Mouse (Mus musculus): ENCODE results near the gene Pacrg.

The Pacrg gene

GRCm38 (mm10) chr17:10366577-10366976 is 473.5 kb downstream of the Pacrg start:
- no peak for DNase-seq

- no peak for DNase-seq
Measured at GRCm38 (mm10) chr17:10365501-10366482, 474.3 kb downstream of the Pacrg start.

- DNase-seq, result no peak
Measured at GRCm38 (mm10) chr17:10363151-10363550, 477.0 kb downstream of the Pacrg start.

- DNase-seq, result no peak
Measured at GRCm38 (mm10) chr17:10361882-10362291, 478.2 kb downstream of the Pacrg start.

- DNase-seq, result no peak
Measured at GRCm38 (mm10) chr17:10360738-10361137, 479.4 kb downstream of the Pacrg start.

GRCm38 (mm10) chr17:10359466-10359865 is 480.6 kb downstream of the Pacrg start:
- peak; percentile 45 for DNase-seq

- DNase-seq, result no peak
Measured at GRCm38 (mm10) chr17:10357348-10357747, 482.8 kb downstream of the Pacrg start.

GRCm38 (mm10) chr17:10356294-10356693 is 483.8 kb downstream of the Pacrg start:
- DNase-seq, result no peak

- DNase-seq, result no peak
Measured at GRCm38 (mm10) chr17:10355746-10356145, 484.4 kb downstream of the Pacrg start.

All from liver (tissue).